Mouse (Mus musculus) lung, adult 2 months (tissue): Measurements from ENCODE around the gene Nlrp1b.

ENCODE experiments used
- CTCF ChIP-seq: fragments of 200-500 bp; IDR thresholded peaks from 2 replicates; pipeline ENCODE4 v1.5.1; 2011; ENCODE audit warnings: mild to moderate bottlenecking, low read length, control low read depth; ENCODE audit not compliant: insufficient read depth
- POLR2A ChIP-seq: fragments of 200-500 bp; IDR thresholded peaks from 2 replicates; pipeline ENCODE4 v1.6.1; 2011; ENCODE audit warnings: low read depth, mild to moderate bottlenecking, control low read depth, low read length, borderline replicate concordance; ENCODE audit errors: extremely low read depth

- TF ChIP-seq CTCF: no peak
- TF ChIP-seq POLR2A: no peak
Measured at GRCm38 (mm10) chr11:71106261-71107021, 124.1 kb downstream of the Nlrp1b start.
